Mouse (Mus musculus): ENCODE measurements around the gene Cdh19.

The Cdh19 gene

GRCm38 (mm10) chr1:110977484-110977883, at the start of gene Cdh19:
TSS of gene Cdh19 (minus strand) at chr1:110977584.
- DNase-seq (ENCODE audit: low read depth): no peak

GRCm38 (mm10) chr1:111020434-111021060, 43.2 kb upstream of the Cdh19 start:
- DNase-seq (ENCODE audit: low read depth): no peak

- no peak for DNase-seq (ENCODE audit: low read depth)
Measured at GRCm38 (mm10) chr1:111017640-111018039, 40.3 kb upstream of the Cdh19 start.

GRCm38 (mm10) chr1:110989824-110990223, 12.4 kb upstream of the Cdh19 start:
- DNase-seq (ENCODE audit: low read depth): no peak

GRCm38 (mm10) chr1:110969201-110969600, 8.2 kb downstream of the Cdh19 start:
- no peak for DNase-seq (ENCODE audit: low read depth)

GRCm38 (mm10) chr1:110909752-110910151, 67.6 kb downstream of the Cdh19 start:
- no peak for DNase-seq (ENCODE audit: low read depth)

GRCm38 (mm10) chr1:110909218-110909617, 68.2 kb downstream of the Cdh19 start:
- no peak for DNase-seq (ENCODE audit: low read depth)

- no peak for DNase-seq (ENCODE audit: low read depth)
Measured at GRCm38 (mm10) chr1:110904266-110904665, 73.1 kb downstream of the Cdh19 start.
